Mouse (Mus musculus) effector memory CD4-positive, alpha-beta T cell, adult 7 months (primary cell): ENCODE measurements around the gene Defb13. TPM values are rescaled to one million over a fixed set of nuclear protein-coding genes. Genes with fewer than 3 reads are reported as not detected.

Experiments
- polyA plus RNA-seq: library from polyadenylated mRNA; unstranded; fragments of 100-300 nt; shearing (Covaris generic); gene quantifications from one replicate; pipeline ENCODE4 v1.2.1, GENCODE M21; 2017

Defb13 gene
- not detected for polyA plus RNA-seq

DNA sequence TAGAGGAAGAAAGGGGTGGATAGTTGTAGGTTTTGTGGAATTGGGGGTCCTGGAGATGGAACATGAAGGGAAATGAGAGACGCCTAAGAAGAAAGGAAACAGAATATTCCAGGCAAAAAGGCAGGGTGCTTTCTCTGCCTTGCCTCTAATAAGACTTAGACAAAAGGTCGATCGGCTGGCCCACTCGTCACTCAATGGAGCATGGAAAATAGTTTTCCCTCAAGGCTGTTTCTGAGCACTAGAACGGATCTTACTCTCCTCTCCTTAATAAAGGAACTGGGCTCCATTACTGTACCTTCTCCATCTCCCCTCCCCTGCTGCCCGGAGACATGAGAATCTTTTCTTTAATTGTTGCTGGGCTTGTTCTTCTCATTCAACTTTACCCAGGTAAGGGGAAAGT is at the start of gene Defb13:
Gene Defb13, plus strand, starts transcription at position 301 of the 400 bp plus-strand sequence.

DNA sequence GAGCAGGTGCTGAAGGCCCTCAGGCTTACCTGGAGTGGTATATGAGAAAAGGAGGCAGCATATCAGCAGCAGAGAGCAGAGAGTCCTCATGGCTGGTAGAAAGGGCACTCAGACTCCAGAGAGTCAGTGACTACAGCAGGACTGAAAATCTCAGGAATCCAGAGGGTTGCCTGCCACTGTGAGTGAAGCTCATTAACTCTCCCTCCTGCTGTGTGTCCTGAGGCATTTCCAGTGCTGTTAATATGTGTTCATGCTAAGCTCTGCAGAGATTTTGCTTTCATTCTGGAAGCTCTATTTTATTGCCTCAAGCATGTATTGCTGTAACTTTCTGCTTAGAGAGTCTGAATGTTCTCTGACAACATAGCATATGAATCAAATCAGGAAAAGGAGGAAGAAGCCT is 40.3 kb upstream of the Defb13 start, which contains the start of gene Defb11:
Gene Defb11, minus strand, starts transcription at position 123 of the 400 bp plus-strand sequence.

DNA sequence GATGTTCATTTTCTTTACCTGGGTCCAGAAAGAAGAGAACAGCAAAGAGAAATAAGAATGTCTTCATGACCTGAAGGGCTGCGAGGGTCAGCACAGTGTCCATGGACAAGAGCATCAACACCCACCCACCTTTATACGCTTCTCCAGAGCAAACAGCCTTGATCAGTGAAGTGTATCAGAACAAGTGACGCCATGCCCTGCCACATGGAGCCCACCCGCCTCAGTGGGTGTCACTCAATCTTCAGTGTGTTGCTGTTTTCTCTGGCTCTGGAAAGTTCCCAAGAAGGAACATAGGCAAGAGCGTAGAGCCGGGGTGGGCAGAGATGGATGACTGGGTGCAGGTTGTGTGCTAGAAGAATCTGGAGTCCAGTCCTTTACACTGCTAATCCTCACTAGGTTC is 14.0 kb upstream of the Defb13 start, which contains the start of gene Defb15:
Gene Defb15, minus strand, starts transcription at position 101 of the 400 bp plus-strand sequence.

DNA sequence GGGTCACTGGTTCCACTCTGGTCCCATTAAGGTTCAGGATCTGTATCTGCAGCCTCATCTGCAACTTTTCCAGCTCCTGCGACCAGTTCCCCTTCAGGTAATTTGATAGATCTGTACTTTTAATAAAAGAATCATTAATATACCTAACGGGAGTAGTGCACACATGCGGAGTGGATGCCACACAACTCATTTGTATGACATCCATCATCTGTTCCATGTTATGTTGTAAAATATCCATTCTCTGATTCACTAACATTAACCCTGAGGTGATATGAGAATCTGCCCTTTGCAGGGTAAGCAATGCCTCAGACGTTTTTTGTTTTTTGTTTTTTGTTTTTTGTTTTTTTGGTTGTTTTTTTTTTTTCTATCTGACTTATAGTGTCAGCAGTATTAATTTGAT is 8.5 kb upstream of the Defb13 start, which contains the start of gene Defb35:
Gene Defb35, plus strand, starts transcription at position 301 of the 400 bp plus-strand sequence.

DNA sequence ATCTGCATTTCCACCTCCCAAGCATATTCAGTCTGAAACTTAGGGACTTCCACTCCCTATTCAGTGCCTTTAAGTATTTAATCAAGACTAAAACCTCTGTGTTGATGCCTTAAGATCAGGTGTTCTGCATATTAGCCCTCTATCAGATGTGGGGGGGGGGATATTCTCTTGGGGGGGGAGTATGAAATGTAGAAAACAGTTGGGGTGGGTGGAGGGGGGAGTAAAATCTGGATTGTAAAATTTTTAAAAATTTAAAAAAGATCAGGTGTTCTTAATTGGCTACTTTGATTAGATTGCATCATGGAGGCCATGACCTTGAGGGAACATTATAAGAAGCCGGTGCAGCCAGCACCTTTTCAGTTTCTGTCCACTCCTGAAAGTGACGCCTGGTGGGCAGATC is 11.9 kb downstream of the Defb13 start, which contains the start of gene Fam90a1a:
Gene Fam90a1a, plus strand, starts transcription at position 301 of the 400 bp plus-strand sequence.

DNA sequence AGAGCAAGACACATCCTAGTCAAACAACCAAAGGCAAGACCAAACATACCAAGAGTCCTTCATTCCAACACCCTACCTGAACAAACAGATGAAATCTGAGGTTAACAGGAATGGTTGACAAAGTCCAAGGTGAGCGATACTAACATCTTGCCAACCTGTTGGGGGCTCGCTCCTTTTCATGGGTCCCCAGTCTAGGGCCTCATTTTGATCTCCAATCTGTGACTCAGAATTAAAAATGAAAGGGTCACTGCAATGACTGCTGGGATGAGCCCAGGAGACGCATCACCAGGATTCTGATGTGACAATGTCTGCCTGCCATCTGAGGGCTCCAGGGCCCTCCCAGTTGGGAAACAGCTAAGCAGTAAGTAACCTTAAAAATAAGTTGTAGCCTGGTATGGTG is 22.9 kb downstream of the Defb13 start, which contains the start of gene Ccdc70:
Gene Ccdc70, plus strand, starts transcription at position 301 of the 400 bp plus-strand sequence.

Other genes with a start within 250 kb of the Defb13 start
- not detected for gene AY761184, start 243.1 kb upstream of the Defb13 start, polyA plus RNA-seq
- not detected for gene Defa24, start 212.3 kb upstream of the Defb13 start, polyA plus RNA-seq
- gene Defb50, start 123.2 kb upstream of the Defb13 start, polyA plus RNA-seq, result not detected
- gene Defb2, start 106.8 kb upstream of the Defb13 start, polyA plus RNA-seq, result not detected
- gene Defb10, start 87.9 kb upstream of the Defb13 start, polyA plus RNA-seq, result not detected
- not detected for gene Defb9, start 61.3 kb upstream of the Defb13 start, polyA plus RNA-seq
- gene Defb11, start 40.4 kb upstream of the Defb13 start, polyA plus RNA-seq, result not detected
- gene Defb15, start 14.1 kb upstream of the Defb13 start, polyA plus RNA-seq, result not detected
- not detected for gene Defb35, start 8.4 kb upstream of the Defb13 start, polyA plus RNA-seq
- 0.67 TPM for gene Fam90a1a, start 12.0 kb downstream of the Defb13 start, polyA plus RNA-seq
- gene Ccdc70, start 23.0 kb downstream of the Defb13 start, polyA plus RNA-seq, result 0.94 TPM
- gene Atp7b, start 113.5 kb downstream of the Defb13 start, polyA plus RNA-seq, result 0.13 TPM
- gene Alg11, start 114.0 kb downstream of the Defb13 start, polyA plus RNA-seq, result 11.3 TPM
- 0.17 TPM for gene Nek5, start 178.3 kb downstream of the Defb13 start, polyA plus RNA-seq
- 4.3 TPM for gene Nek3, start 219.7 kb downstream of the Defb13 start, polyA plus RNA-seq
- gene Ckap2, start 239.1 kb downstream of the Defb13 start, polyA plus RNA-seq, result 1.4 TPM
- gene Vps36, start 246.0 kb downstream of the Defb13 start, polyA plus RNA-seq, result 32.4 TPM